Mouse (Mus musculus) granulocyte monocyte progenitor cell, adult 5-6 weeks (primary cell): ENCODE data around the gene Npnt. TPM values are rescaled to one million over a fixed set of nuclear protein-coding genes. Genes with fewer than 3 reads are reported as not detected.

Experiments used
- ATAC-seq: replicated peaks from 2 replicates; pipeline ENCODE4 v1.8.0; 2016; ENCODE audit warnings: mild to moderate bottlenecking, moderate TSS enrichment, inconsistent platforms; ENCODE audit not compliant: poor library complexity, severe bottlenecking
- total RNA-seq, 2 experiments: library from RNA; stranded (forward) in 1 of 2; stranded (reverse) in 1 of 2; fragments of 200-712, 200-1000 nt in 1 of 2; fragments of >200 nt in 1 of 2; fragmentation: Nextera tagmentation in 1 of 2; gene quantifications; 2 replicates each; pipeline ENCODE4 v1.2.3; 2014 to 2017

The Npnt gene
- total RNA-seq, 2 experiments from 2014 or later: not detected

- no peak for ATAC-seq
Measured at GRCm38 (mm10) chr3:132940181-132940990, 9.7 kb downstream of the Npnt start.

- ATAC-seq: no peak
Measured at GRCm38 (mm10) chr3:132939006-132939405, 11.1 kb downstream of the Npnt start.

GRCm38 (mm10) chr3:132934649-132935048, 15.4 kb downstream of the Npnt start:
- ATAC-seq: no peak

GRCm38 (mm10) chr3:132931526-132931925, 18.6 kb downstream of the Npnt start:
- no peak for ATAC-seq

- ATAC-seq: no peak
Measured at GRCm38 (mm10) chr3:132929866-132930265, 20.2 kb downstream of the Npnt start.

- no peak for ATAC-seq
Measured at GRCm38 (mm10) chr3:132928186-132928585, 21.9 kb downstream of the Npnt start.

- ATAC-seq: no peak
Measured at GRCm38 (mm10) chr3:132919798-132920197, 30.3 kb downstream of the Npnt start.

- no peak for ATAC-seq
Measured at GRCm38 (mm10) chr3:132919240-132919639, 30.9 kb downstream of the Npnt start.

- ATAC-seq: no peak
Measured at GRCm38 (mm10) chr3:132917356-132918090, 32.6 kb downstream of the Npnt start.

GRCm38 (mm10) chr3:132915661-132916060, 34.4 kb downstream of the Npnt start:
- ATAC-seq: no peak

- ATAC-seq: no peak
Measured at GRCm38 (mm10) chr3:132912420-132912819, 37.7 kb downstream of the Npnt start.

GRCm38 (mm10) chr3:132911716-132912115, 38.4 kb downstream of the Npnt start:
- no peak for ATAC-seq

- ATAC-seq: no peak
Measured at GRCm38 (mm10) chr3:132910727-132911126, 39.4 kb downstream of the Npnt start.

- no peak for ATAC-seq
Measured at GRCm38 (mm10) chr3:132909736-132910135, 40.4 kb downstream of the Npnt start.

- no peak for ATAC-seq
Measured at GRCm38 (mm10) chr3:132907506-132908203, 42.4 kb downstream of the Npnt start.

GRCm38 (mm10) chr3:132905224-132905930, 44.7 kb downstream of the Npnt start:
- ATAC-seq: no peak

GRCm38 (mm10) chr3:132903386-132903785, 46.7 kb downstream of the Npnt start:
- no peak for ATAC-seq

GRCm38 (mm10) chr3:132902921-132903320, 47.2 kb downstream of the Npnt start:
- ATAC-seq: no peak

- ATAC-seq: no peak
Measured at GRCm38 (mm10) chr3:132902206-132902605, 47.9 kb downstream of the Npnt start.

GRCm38 (mm10) chr3:132897891-132898290, 52.2 kb downstream of the Npnt start:
- ATAC-seq: no peak
